Mouse (Mus musculus) stomach, embryonic 15.5 days (tissue): ENCODE results near the gene Grin3a. TPM values are rescaled to one million over a fixed set of nuclear protein-coding genes. Genes with fewer than 3 reads are reported as not detected.

Source experiments
- ATAC-seq: fragments of 200-750 bp; cut with Nextera tagmentation; 2 replicates; pipeline ENCODE4 v1.8.0; 2017; ENCODE audit warnings: low read depth, moderate number of reproducible peaks, moderate TSS enrichment; ENCODE audit not compliant: insufficient read depth, low FRiP score
- H3K27ac ChIP-seq: fragments of 300-500 bp; sonication (generic); 2 replicates; pipeline ENCODE4 v1.5.1; 2015; ENCODE audit warnings: mild to moderate bottlenecking, inconsistent platforms
- H3K27me3 ChIP-seq: fragments of 300-500 bp; sonication (generic); replicated peaks from 2 replicates; pipeline ENCODE4 v1.6.1; 2015; ENCODE audit warnings: inconsistent platforms
- H3K36me3 ChIP-seq: fragments of 300-500 bp; sonication (generic); 2 replicates; pipeline ENCODE4 v1.6.1; 2015; ENCODE audit warnings: inconsistent platforms
- H3K4me1 ChIP-seq: fragments of 300-500 bp; sonication (generic); 2 replicates; pipeline ENCODE4 v1.6.1; 2015; ENCODE audit warnings: inconsistent platforms
- H3K4me2 ChIP-seq: fragments of 300-500 bp; sonication (generic); 2 replicates; pipeline ENCODE4 v1.6.1; 2015; ENCODE audit warnings: mild to moderate bottlenecking, inconsistent platforms
- H3K4me3 ChIP-seq: fragments of 300-500 bp; sonication (generic); replicated peaks from 2 replicates; pipeline ENCODE4 v1.5.1; 2015; ENCODE audit warnings: inconsistent platforms
- H3K9ac ChIP-seq: fragments of 300-500 bp; sonication (generic); 2 replicates; pipeline ENCODE4 v1.6.1; 2015; ENCODE audit warnings: inconsistent platforms
- H3K9me3 ChIP-seq: fragments of 300-500 bp; sonication (generic); 2 replicates; pipeline ENCODE4 v1.6.1; 2016; ENCODE audit warnings: inconsistent platforms
- WGBS: fragments of 180-500 bp; shearing (Covaris S2); methylation state at CpG from one replicate; pipeline ENCODE4 v1.1.7; 2015; 5-methylcytosine and 5-hydroxymethylcytosine counted together
- polyA plus RNA-seq: library from polyadenylated mRNA; unstranded; fragments of >200 nt; fragmentation: Nextera tagmentation; extraction: Ambion mirVana; gene quantifications from 2 replicates; pipeline ENCODE4 v1.2.1, GENCODE M21; 2015

Grin3a gene
- polyA plus RNA-seq, 1 experiment from 2014 or later = 1.3 TPM

DNA sequence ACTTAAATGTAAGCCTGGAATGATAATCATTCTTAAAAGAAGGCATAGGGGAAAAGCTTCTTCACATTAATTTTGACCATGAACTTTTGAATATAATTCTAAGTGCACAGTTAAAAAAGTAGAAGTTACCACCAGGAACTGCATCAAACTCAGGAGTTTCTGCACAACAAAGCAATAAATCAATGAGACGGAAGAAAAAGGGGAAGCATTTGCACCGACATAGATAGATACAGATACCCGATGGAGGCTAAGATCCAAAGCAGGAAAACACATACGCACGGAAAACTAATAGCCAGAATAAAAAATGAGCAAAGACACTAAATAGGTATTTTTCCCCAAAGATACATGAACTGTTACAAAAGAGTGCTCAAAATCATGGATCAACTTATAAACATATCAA is 102.7 kb downstream of the Grin3a start:
- WGBS = 76% methylated on average over 5 of the region's 5 CpGs
- H3K4me3 ChIP-seq = no peak overlapping the region
- no peak overlapping the region for H3K9ac ChIP-seq
- H3K4me1 ChIP-seq = no peaks in the 10 kb centered on the region
- no peaks in the 10 kb centered on the region for H3K27me3 ChIP-seq
- no peaks in the 10 kb centered on the region for H3K36me3 ChIP-seq
- H3K9me3 ChIP-seq = no peaks in the 10 kb centered on the region
- ATAC-seq = no peak
- no peak overlapping the region for H3K27ac ChIP-seq
- H3K4me2 ChIP-seq = no peak overlapping the region

DNA sequence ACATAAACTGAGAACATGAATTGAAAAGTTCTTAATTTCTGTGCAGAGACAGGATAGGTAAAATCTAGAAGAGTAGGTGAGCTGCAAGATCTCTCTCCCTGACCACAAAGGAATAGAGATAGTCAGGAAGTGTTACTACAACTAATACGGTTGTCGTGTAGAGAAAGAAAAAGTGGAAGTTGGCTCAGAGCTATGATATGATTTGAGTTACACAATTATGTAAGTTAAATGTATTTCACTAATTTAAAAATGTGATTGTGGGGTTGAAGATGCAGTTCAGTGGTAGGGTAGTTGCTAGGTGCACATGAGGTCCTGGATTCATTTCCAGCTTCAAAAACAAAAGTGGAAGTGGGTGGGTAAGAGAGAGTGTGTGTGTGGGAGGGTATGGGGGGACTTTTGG is 103.6 kb downstream of the Grin3a start:
- 95% methylated on average over 2 of the region's 2 CpGs for WGBS
- no peak for ATAC-seq
- Histone ChIP-seq H3K4me1 (no peaks in the 10 kb centered on the region), H3K27me3 (no peaks in the 10 kb centered on the region), H3K4me2 (no peak overlapping the region), H3K27ac (no peak overlapping the region), H3K9ac (no peak overlapping the region), H3K36me3 (no peaks in the 10 kb centered on the region), H3K4me3 (no peak overlapping the region), H3K9me3 (no peaks in the 10 kb centered on the region)

GRCm38 (mm10) chr4:49740796-49741766 is 104.5 kb downstream of the Grin3a start:
- Histone ChIP-seq H3K4me2 (no peak overlapping the region), H3K4me3 (no peak overlapping the region), H3K27ac (no peak overlapping the region), H3K9me3 (no peaks in the 10 kb centered on the region), H3K4me1 (no peaks in the 10 kb centered on the region), H3K27me3 (no peaks in the 10 kb centered on the region), H3K9ac (no peak overlapping the region), H3K36me3 (no peaks in the 10 kb centered on the region)
- no peak for ATAC-seq
- WGBS = 76% methylated on average over 5 of the region's 5 CpGs

DNA sequence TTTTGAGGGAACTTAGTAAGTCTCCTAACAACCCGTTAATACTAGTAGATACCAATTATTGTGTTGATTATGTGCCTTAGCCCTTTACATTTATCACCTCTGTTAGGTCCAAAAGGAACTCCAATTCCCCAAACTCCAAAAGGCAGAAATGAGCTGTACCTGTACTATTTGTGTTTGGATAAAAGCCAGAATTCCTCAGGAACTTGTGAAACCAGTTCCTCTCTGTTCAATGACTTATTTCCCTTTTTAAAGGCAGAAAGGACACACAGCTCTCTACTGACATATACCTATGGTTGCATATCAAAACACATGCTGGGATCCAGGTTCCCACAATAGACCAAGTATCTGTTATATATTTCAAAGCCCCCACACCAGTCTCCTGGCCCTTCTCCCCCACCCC is 106.0 kb downstream of the Grin3a start:
- 61% methylated on average over 1 of the region's 1 CpGs for WGBS

GRCm38 (mm10) chr4:49729326-49729725 is 116.2 kb downstream of the Grin3a start:
- Histone ChIP-seq H3K4me1 (no peaks in the 10 kb centered on the region), H3K27ac (no peak overlapping the region), H3K4me2 (no peak overlapping the region), H3K9ac (no peak overlapping the region), H3K9me3 (no peaks in the 10 kb centered on the region), H3K4me3 (no peak overlapping the region), H3K27me3 (no peaks in the 10 kb centered on the region), H3K36me3 (no peaks in the 10 kb centered on the region)
- 70% methylated on average over 3 of the region's 3 CpGs for WGBS
- no peak for ATAC-seq

More for the DNA sequence above, 106.0 kb downstream of the Grin3a start:
- no peak overlapping the region for H3K9ac ChIP-seq
- H3K4me1 ChIP-seq = no peaks in the 10 kb centered on the region
- ATAC-seq = peak; percentile 27; the same call in 1 of the 2 replicates
- H3K4me2 ChIP-seq = no peak overlapping the region
- no peak overlapping the region; the same call in 1 of the 2 replicates for H3K27ac ChIP-seq
- no peak overlapping the region for H3K4me3 ChIP-seq
- H3K27me3 ChIP-seq = no peaks in the 10 kb centered on the region
- H3K36me3 ChIP-seq = no peaks in the 10 kb centered on the region
- H3K9me3 ChIP-seq = no peaks in the 10 kb centered on the region

DNA sequence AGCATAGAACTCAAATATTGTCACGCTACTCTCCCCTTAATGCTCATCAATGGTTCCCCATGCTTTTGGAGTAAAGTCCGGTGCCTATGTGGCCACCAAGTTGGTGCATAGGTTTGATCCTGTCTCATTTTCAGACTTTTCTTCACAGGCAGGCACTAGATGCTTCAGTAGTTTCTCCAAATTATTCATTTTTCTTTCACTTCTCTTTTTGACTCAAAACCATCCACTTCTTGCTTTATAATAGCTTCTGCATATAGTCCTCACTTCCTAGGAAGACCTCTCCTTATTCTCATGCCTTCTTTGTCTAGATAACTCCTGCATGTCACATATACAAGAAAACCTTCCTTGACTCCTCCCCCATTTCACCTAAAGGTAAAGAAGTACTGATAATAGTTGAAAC is 121.6 kb downstream of the Grin3a start:
- Histone ChIP-seq H3K4me3 (no peak overlapping the region), H3K9ac (no peak overlapping the region), H3K9me3 (no peaks in the 10 kb centered on the region), H3K27ac (no peak overlapping the region), H3K36me3 (no peaks in the 10 kb centered on the region), H3K4me2 (no peak overlapping the region), H3K27me3 (no peaks in the 10 kb centered on the region), H3K4me1 (no peaks in the 10 kb centered on the region)
- 93% methylated on average over 2 of the region's 2 CpGs for WGBS
- ATAC-seq = no peak

DNA sequence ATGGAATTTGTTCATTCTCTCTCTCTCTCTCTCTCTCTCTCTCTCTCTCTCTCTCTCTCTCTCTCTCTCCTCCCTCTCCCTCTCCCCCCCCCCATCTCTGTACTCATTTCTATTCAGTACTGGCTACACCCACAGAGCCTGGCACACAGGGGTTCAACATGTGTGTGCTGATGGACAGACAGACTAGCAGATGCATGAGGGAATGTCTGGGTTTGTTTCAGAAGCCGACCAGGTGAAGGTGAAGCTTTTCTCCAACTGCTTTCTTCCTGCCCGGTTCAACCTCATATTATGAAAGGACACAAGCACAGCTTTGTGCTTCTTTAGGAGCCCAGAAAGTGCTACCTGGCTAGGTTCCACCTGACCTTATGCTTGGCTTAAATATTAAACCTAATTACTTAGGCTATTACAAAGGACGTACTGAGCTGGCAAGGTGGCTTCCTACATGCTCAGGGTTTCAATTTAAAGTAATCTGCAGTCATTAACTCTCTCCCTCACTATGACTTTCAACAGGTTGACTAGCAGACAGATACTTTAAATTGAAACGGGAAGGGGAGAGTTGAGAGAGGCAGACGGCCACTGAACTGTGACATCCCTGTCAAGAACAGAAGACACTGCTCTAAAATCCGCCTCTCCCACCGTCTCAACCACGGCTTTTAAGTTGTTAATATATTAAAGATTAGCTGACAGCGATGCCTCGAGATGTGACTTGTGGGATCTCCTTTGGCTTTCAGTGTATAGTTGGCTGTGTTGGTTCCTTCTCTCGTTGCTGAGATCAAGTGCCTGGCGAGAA is 153.9 kb downstream of the Grin3a start:
- no peak overlapping the region for H3K4me2 ChIP-seq
- H3K27ac ChIP-seq = no peak overlapping the region
- H3K27me3 ChIP-seq = no peaks in the 10 kb centered on the region
- no peak overlapping the region for H3K9ac ChIP-seq
- no peaks in the 10 kb centered on the region for H3K9me3 ChIP-seq
- WGBS = 47% methylated on average over 12 of the region's 12 CpGs
- no peaks in the 10 kb centered on the region for H3K4me1 ChIP-seq
- no peak overlapping the region for H3K4me3 ChIP-seq
- no peaks in the 10 kb centered on the region for H3K36me3 ChIP-seq
- peak; percentile 75; the same call in 1 of the 2 replicates for ATAC-seq

DNA sequence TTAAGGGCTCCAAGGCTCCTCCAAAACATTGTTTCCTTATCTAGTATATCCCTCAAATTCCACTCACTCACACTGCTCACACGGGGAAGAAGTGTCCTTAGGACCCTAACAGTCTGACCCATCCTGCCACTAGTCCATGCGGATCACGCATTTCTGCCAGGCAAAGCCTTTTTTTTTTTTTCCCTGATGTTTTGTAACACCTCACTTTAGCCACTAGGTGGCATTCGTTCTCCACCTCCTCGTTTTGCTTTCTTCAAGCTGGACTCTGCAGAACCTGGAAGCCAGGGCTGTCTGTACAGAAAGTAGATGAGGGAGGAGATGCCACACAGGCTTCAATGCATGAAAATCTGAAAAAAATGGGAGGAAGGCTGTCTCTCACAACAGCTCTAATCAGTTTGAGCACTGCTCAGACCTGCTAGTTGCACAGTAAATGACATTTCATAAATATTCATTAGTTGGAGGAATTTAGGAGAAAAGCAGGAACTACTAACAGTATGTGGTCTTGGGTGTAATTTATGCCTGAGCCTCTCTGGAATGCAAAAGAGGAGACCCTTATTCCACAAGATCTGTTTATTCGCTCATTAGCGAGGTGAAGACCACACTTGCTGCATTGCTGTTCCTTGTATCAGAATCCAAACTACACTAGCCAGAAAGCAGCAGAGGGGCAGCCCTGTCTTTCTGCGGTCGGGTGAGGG is 156.8 kb downstream of the Grin3a start:
- 23% methylated on average over 9 of the region's 9 CpGs for WGBS
- no peak overlapping the region for H3K27ac ChIP-seq
- H3K9ac ChIP-seq = no peak overlapping the region
- no peak for ATAC-seq
- H3K27me3 ChIP-seq = no peaks in the 10 kb centered on the region
- H3K4me1 ChIP-seq = no peaks in the 10 kb centered on the region
- H3K36me3 ChIP-seq = no peaks in the 10 kb centered on the region
- H3K4me2 ChIP-seq = no peak overlapping the region
- H3K4me3 ChIP-seq = no peak overlapping the region
- H3K9me3 ChIP-seq = no peaks in the 10 kb centered on the region

GRCm38 (mm10) chr4:49681812-49682211 is 163.7 kb downstream of the Grin3a start, which contains the start of gene Ppp3r2:
Gene Ppp3r2, minus strand, starts transcription at chr4:49682024.
- ATAC-seq = no peak
- H3K4me3 ChIP-seq = no peak within 1 kb of the TSS
- H3K9me3 ChIP-seq = no peaks in the 10 kb centered on the region
- H3K27me3 ChIP-seq = no peaks in the 10 kb centered on the region
- no peaks in the 10 kb centered on the region for H3K4me1 ChIP-seq
- H3K9ac ChIP-seq = no peak within 1 kb of the TSS
- H3K36me3 ChIP-seq = no peaks in the 10 kb centered on the region
- H3K4me2 ChIP-seq = no peak within 1 kb of the TSS
- H3K27ac ChIP-seq = no peak within 1 kb of the TSS
- 85% methylated on average over 13 of the region's 13 CpGs for WGBS

DNA sequence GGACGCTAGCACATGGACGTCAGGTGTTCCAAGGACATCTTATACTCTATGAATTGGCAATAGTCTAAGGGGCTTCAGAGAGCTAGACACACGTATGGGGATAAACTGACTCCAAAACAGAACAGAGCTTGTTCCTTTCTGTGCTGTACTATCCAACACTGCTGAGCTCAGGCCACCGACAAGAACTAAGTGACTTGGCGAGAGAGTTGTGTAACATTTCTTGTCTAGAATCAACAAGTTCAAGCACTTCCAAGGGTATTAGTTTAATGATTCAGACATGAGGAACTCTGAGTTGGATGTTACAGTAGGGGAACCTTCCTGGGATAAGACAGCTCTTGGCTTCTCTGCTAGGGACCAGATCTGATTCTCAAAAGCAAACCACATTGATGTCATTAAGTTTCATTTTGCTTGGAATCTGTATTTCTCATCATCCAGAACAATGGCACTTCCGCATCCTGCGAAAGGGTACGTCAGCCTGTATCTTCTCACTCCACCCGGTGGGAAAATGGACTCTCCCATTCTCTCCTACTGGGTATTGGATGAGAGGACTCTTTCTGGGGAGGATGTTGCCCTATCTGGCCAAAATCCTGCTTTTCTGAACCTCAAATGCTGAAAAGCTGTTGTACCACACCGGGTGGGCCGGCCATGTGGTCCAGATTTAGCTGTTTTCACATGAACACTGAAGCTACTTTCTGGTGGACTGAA is 165.2 kb downstream of the Grin3a start:
- H3K27ac ChIP-seq = no peak overlapping the region
- no peaks in the 10 kb centered on the region for H3K36me3 ChIP-seq
- WGBS = 84% methylated on average over 11 of the region's 11 CpGs
- H3K27me3 ChIP-seq = no peaks in the 10 kb centered on the region
- no peak overlapping the region for H3K9ac ChIP-seq
- no peaks in the 10 kb centered on the region for H3K4me1 ChIP-seq
- H3K4me2 ChIP-seq = no peak overlapping the region
- no peak for ATAC-seq
- H3K9me3 ChIP-seq = no peaks in the 10 kb centered on the region
- H3K4me3 ChIP-seq = no peak overlapping the region

DNA sequence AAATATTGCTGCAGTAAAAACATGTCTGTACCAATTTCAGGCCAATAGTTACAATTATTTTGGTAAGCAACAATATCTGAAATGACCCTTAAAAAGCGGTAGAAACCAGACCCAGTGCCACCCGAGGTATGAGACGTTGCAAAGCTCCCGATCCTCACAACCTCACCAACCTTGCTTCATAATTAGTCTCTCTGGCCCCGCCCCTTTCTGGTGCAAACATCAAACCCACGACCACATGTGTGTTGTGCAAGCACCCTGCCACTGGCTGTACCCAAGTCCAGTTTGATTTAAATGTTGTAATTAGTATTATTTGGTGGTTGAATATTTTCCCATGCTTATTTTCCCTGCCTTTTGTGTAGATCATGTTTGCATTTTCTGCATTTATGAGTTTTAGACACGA is 168.8 kb downstream of the Grin3a start:
- no peak overlapping the region for H3K9ac ChIP-seq
- H3K9me3 ChIP-seq = no peaks in the 10 kb centered on the region
- H3K36me3 ChIP-seq = no peaks in the 10 kb centered on the region
- no peak overlapping the region for H3K4me2 ChIP-seq
- H3K4me1 ChIP-seq = no peaks in the 10 kb centered on the region
- ATAC-seq = no peak
- no peaks in the 10 kb centered on the region for H3K27me3 ChIP-seq
- no peak overlapping the region for H3K4me3 ChIP-seq
- H3K27ac ChIP-seq = no peak overlapping the region
- WGBS = 67% methylated on average over 7 of the region's 7 CpGs
